Mouse (Mus musculus): ENCODE data around the gene Lypd6. TPM values are rescaled to one million over a fixed set of nuclear protein-coding genes. Genes with fewer than 3 reads are reported as not detected.

The Lypd6 gene
- polyA plus RNA-seq, 1 experiment from 2014 or later, result 2.3 TPM

DNA sequence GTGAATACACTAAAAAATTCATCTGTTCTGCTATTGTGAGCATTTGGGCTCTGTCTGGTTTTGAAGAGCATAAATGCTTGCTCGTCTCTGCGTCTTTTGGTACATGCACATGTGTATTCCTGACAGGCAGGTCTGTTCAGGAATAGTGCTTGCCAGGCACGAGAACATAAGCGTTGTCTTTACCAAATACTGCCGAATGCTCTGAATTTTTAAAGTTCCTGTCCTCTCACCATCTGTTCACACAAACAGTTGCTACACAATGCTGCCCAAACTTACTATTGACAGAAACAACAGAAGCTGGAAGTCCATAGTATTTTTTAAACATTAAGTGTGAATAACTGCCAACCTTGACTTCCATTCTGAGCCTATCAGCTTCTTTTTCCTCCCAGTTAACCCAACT, 112.9 kb downstream of the Lypd6 start:
- no peaks in the 10 kb centered on the region for H3K36me3 ChIP-seq
- WGBS, result 79% methylated on average over 5 of the region's 5 CpGs
- H3K27ac ChIP-seq, result no peak overlapping the region
- H3K4me1 ChIP-seq, result 0 out of 2 replicates have a peak, but pooled peaks cover 3% of the 10 kb centered on the region
- H3K9ac ChIP-seq, result no peak overlapping the region
- no peak for ATAC-seq (ENCODE audit: borderline replicate concordance, extremely low read depth, low FRiP score, low TSS enrichment)
- no peaks in the 10 kb centered on the region for H3K9me3 ChIP-seq
- H3K4me2 ChIP-seq, result no peak overlapping the region
- H3K4me3 ChIP-seq, result no peak overlapping the region
- H3K27me3 ChIP-seq, result no peaks in the 10 kb centered on the region

DNA sequence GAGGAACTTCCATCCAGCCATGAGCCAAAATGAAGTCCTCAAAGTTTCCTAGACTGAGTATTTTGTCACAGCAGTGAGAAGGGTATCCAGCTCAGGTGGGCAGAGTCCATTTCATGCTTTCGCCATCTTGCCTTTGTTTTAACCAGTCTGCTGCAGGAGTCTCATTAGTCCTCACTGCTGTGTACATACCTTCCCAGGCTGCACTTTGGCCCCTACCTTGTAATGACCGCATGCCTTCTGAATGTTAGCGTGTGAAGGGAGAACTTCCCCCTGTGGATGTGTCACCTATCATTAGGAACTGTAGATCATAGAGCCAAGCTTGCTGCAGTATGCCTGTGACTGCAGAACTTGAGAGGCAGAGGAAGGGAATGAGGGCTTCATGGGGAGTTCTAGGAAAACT, 114.2 kb downstream of the Lypd6 start:
- H3K9ac ChIP-seq, result no peak overlapping the region
- 0 out of 2 replicates have a peak, but pooled peaks cover 3% of the 10 kb centered on the region for H3K4me1 ChIP-seq
- no peaks in the 10 kb centered on the region for H3K9me3 ChIP-seq
- H3K27ac ChIP-seq, result no peak overlapping the region
- WGBS, result 87% methylated on average over 3 of the region's 3 CpGs
- H3K4me2 ChIP-seq, result no peak overlapping the region
- no peak overlapping the region for H3K4me3 ChIP-seq
- ATAC-seq (ENCODE audit: borderline replicate concordance, extremely low read depth, low FRiP score, low TSS enrichment), result no peak
- H3K36me3 ChIP-seq, result no peaks in the 10 kb centered on the region
- no peaks in the 10 kb centered on the region; the same call in 1 of the 2 replicates for H3K27me3 ChIP-seq

GRCm38 (mm10) chr2:50181332-50181731, 115.1 kb downstream of the Lypd6 start:
- Histone ChIP-seq H3K27me3 (no peaks in the 10 kb centered on the region; the same call in 1 of the 2 replicates), H3K36me3 (no peaks in the 10 kb centered on the region), H3K27ac (no peak overlapping the region), H3K9me3 (no peaks in the 10 kb centered on the region), H3K4me1 (no peaks in the 10 kb centered on the region), H3K9ac (no peak overlapping the region), H3K4me2 (no peak overlapping the region), H3K4me3 (no peak overlapping the region)
- ATAC-seq (ENCODE audit: borderline replicate concordance, extremely low read depth, low FRiP score, low TSS enrichment), result no peak
- WGBS, result 83% methylated on average over 3 of the region's 3 CpGs

DNA sequence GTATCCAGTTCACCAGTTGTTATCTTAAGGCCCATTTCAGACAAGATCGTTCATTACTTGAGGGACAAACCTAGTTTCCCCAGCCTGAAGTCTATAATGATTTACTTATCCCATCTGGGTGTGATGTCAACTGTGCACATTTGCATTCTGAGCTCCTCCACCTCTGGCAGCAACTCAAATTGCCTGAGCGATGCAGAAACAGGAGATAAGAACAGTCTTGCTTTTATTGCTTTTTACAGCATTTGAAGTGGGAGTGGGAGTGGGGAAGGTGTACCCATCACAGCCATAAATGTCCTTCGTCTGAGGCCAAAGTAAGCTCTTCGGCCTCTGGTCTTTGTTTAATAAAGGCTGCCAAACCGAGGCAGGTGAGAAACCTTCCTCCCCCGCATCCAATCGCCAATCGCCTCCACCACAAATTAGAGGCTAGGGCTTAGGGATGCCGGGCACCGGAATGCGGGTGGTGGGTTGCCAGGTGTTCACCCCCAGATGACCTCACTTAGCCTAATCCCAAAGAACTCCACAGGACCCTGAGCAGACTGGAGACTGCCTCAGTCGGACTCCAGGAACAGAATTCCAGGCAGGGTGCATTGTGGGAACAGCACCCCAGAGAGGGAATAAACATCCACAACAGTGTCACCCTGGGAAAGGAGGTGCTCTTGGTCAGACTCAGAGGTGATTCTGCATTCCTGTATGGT, 120.6 kb downstream of the Lypd6 start:
- H3K4me2 ChIP-seq, result no peak overlapping the region

GRCm38 (mm10) chr2:50188856-50189255, 122.6 kb downstream of the Lypd6 start:
- H3K36me3 ChIP-seq, result no peaks in the 10 kb centered on the region
- no peaks in the 10 kb centered on the region; the same call in 1 of the 2 replicates for H3K27me3 ChIP-seq
- no peak overlapping the region for H3K4me3 ChIP-seq
- 0 out of 2 replicates have a peak, but pooled peaks cover 4% of the 10 kb centered on the region for H3K4me1 ChIP-seq
- ATAC-seq (ENCODE audit: borderline replicate concordance, extremely low read depth, low FRiP score, low TSS enrichment), result no peak
- H3K4me2 ChIP-seq, result no peak overlapping the region
- no peak overlapping the region for H3K9ac ChIP-seq
- H3K27ac ChIP-seq, result no peak overlapping the region
- H3K9me3 ChIP-seq, result no peaks in the 10 kb centered on the region
- WGBS, result 68% methylated on average over 3 of the region's 3 CpGs

More for the DNA sequence above, 120.6 kb downstream of the Lypd6 start:
- 22% methylated on average over 12 of the region's 12 CpGs for WGBS
- Histone ChIP-seq H3K9me3 (no peaks in the 10 kb centered on the region), H3K9ac (no peak overlapping the region), H3K36me3 (no peaks in the 10 kb centered on the region), H3K4me3 (no peak overlapping the region), H3K27ac (no peak overlapping the region), H3K4me1 (0 out of 2 replicates have a peak, but pooled peaks cover 4% of the 10 kb centered on the region), H3K27me3 (no peaks in the 10 kb centered on the region; the same call in 1 of the 2 replicates)
- no peak for ATAC-seq (ENCODE audit: borderline replicate concordance, extremely low read depth, low FRiP score, low TSS enrichment)

GRCm38 (mm10) chr2:50196681-50197080, 130.5 kb downstream of the Lypd6 start:
- H3K9ac ChIP-seq, result no peak overlapping the region
- WGBS, result 47% methylated on average over 1 of the region's 1 CpGs

DNA sequence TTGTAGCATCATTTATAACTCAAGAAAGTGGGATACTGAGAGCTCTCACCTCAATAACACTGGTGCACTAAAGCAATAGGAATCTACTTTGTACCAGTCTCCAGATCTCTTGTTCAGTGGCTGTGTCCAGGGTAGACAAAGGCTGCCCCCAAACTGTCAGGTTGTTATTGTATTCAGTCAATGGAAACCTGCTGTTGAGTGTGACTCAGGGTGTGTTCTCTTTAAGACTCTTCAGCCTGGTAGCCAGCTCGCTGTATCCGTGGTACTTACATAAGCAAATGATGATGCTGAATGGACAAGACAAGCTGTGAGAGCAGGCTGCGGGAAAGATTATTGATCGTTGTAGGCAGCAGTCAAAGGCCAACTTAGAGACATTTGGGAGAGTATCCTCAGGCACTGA, 131.6 kb downstream of the Lypd6 start:
- H3K4me1 ChIP-seq, result no peaks in the 10 kb centered on the region
- no peaks in the 10 kb centered on the region for H3K36me3 ChIP-seq
- no peak for ATAC-seq (ENCODE audit: borderline replicate concordance, extremely low read depth, low FRiP score, low TSS enrichment)
- H3K27me3 ChIP-seq, result no peaks in the 10 kb centered on the region
- 77% methylated on average over 4 of the region's 4 CpGs for WGBS
- H3K27ac ChIP-seq, result no peak overlapping the region
- no peak overlapping the region for H3K4me3 ChIP-seq
- H3K9ac ChIP-seq, result no peak overlapping the region
- no peak overlapping the region for H3K4me2 ChIP-seq
- H3K9me3 ChIP-seq, result no peaks in the 10 kb centered on the region

More at GRCm38 (mm10) chr2:50196681-50197080, 130.5 kb downstream of the Lypd6 start:
- H3K9me3 ChIP-seq, result no peaks in the 10 kb centered on the region
- no peaks in the 10 kb centered on the region for H3K27me3 ChIP-seq
- no peak for ATAC-seq (ENCODE audit: borderline replicate concordance, extremely low read depth, low FRiP score, low TSS enrichment)
- no peak overlapping the region for H3K4me2 ChIP-seq
- no peaks in the 10 kb centered on the region for H3K36me3 ChIP-seq
- no peak overlapping the region for H3K27ac ChIP-seq
- H3K4me3 ChIP-seq, result no peak overlapping the region
- H3K4me1 ChIP-seq, result no peaks in the 10 kb centered on the region

DNA sequence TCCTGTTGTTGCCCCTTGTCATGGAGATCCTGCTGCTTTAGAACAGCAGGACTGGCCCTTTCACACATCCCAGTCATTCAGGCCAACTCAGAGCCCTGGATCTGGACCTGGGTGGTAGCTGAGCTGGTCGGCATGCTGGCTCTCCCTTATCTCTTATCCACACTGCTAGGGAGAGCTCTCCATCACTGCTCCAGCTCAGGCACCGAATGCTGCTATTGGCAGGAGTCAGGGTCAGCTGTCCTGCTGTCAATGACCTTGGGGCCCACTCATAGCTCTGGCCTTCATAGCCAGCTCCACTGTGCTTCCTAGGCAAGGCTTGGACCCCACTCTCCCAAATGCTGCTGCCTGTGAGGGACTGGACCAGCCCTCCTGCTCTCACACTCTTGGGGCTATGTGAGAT, 134.3 kb downstream of the Lypd6 start:
- H3K27ac ChIP-seq, result no peak overlapping the region
- H3K9ac ChIP-seq, result no peak overlapping the region
- 13% methylated on average over 2 of the region's 2 CpGs for WGBS
- ATAC-seq (ENCODE audit: borderline replicate concordance, extremely low read depth, low FRiP score, low TSS enrichment), result no peak
- no peaks in the 10 kb centered on the region for H3K4me1 ChIP-seq
- no peak overlapping the region for H3K4me2 ChIP-seq
- H3K4me3 ChIP-seq, result no peak overlapping the region
- no peaks in the 10 kb centered on the region for H3K9me3 ChIP-seq
- H3K27me3 ChIP-seq, result no peaks in the 10 kb centered on the region
- no peaks in the 10 kb centered on the region for H3K36me3 ChIP-seq

- H3K9me3 ChIP-seq, result no peaks in the 10 kb centered on the region
- H3K4me1 ChIP-seq, result no peaks in the 10 kb centered on the region
- H3K36me3 ChIP-seq, result no peaks in the 10 kb centered on the region
- H3K9ac ChIP-seq, result no peak overlapping the region
- no peak overlapping the region for H3K4me3 ChIP-seq
- H3K4me2 ChIP-seq, result no peak overlapping the region
- no peaks in the 10 kb centered on the region for H3K27me3 ChIP-seq
- no peak for ATAC-seq (ENCODE audit: borderline replicate concordance, extremely low read depth, low FRiP score, low TSS enrichment)
- 57% methylated on average over 7 of the region's 7 CpGs for WGBS
- no peak overlapping the region for H3K27ac ChIP-seq
Observed at GRCm38 (mm10) chr2:50220574-50220973, 154.3 kb downstream of the Lypd6 start.

- WGBS, result 60% methylated on average over 4 of the region's 4 CpGs
- Histone ChIP-seq H3K27me3 (no peaks in the 10 kb centered on the region), H3K27ac (no peak overlapping the region), H3K9ac (no peak overlapping the region), H3K4me2 (no peak overlapping the region), H3K4me3 (no peak overlapping the region), H3K9me3 (no peaks in the 10 kb centered on the region), H3K36me3 (no peaks in the 10 kb centered on the region), H3K4me1 (no peaks in the 10 kb centered on the region)
- no peak for ATAC-seq (ENCODE audit: borderline replicate concordance, extremely low read depth, low FRiP score, low TSS enrichment)
Observed at GRCm38 (mm10) chr2:50225019-50225418, 158.8 kb downstream of the Lypd6 start.

GRCm38 (mm10) chr2:50233491-50233890, 167.3 kb downstream of the Lypd6 start:
- Histone ChIP-seq H3K27ac (no peak overlapping the region), H3K4me3 (no peak overlapping the region), H3K27me3 (no peaks in the 10 kb centered on the region), H3K9ac (no peak overlapping the region), H3K9me3 (no peaks in the 10 kb centered on the region), H3K4me2 (no peak overlapping the region), H3K4me1 (no peaks in the 10 kb centered on the region), H3K36me3 (no peaks in the 10 kb centered on the region)
- 55% methylated on average over 8 of the region's 8 CpGs for WGBS
- ATAC-seq (ENCODE audit: borderline replicate concordance, extremely low read depth, low FRiP score, low TSS enrichment), result no peak
